Mouse (Mus musculus) liver, adult 2 months (tissue): ENCODE results near the gene Jsrp1.

ENCODE experiments used
- CTCF ChIP-seq: fragments of 200-500 bp; IDR thresholded peaks from 2 replicates; pipeline ENCODE4 v1.5.1; 2011; ENCODE audit warnings: low read depth, low read length, control low read depth
- POLR2A ChIP-seq: fragments of 200-500 bp; IDR thresholded peaks from 2 replicates; pipeline ENCODE4 v1.6.1; 2011; ENCODE audit warnings: low read length, control low read depth; ENCODE audit not compliant: insufficient read depth; ENCODE audit errors: extremely low read depth

DNA sequence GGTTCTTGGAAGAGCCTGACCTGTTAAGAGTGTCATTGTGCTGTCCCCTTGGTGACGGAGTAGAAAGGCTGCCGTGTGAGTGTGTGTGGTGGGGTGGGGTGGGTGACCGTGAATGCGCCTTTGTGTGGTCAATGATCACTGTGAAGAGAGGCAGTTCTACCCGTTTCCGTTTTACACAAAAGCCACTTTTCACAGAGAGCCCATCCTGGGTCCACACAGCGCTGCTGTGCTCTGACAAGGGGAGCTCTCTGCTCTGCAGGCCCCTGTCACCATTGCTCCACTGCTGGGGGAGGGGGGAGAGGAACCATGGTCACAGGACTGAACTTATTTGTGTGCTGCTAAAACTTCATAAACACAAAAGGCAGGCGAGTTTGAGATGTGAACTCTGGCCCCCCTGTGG, 44.1 kb upstream of the Jsrp1 start:
- TF ChIP-seq CTCF (no peak), POLR2A (no peak)
